Mouse (Mus musculus) midbrain, embryonic 12.5 days (tissue): ENCODE measurements around the gene Trio. TPM values are rescaled to one million over a fixed set of nuclear protein-coding genes. Genes with fewer than 3 reads are reported as not detected.

Experiments used
- ATAC-seq: fragments of 200-750 bp; cut with Nextera tagmentation; 2 replicates; pipeline ENCODE4 v1.8.0; 2017; ENCODE audit warnings: low read depth, moderate TSS enrichment, moderate library complexity; ENCODE audit not compliant: low FRiP score
- H3K27ac ChIP-seq: fragments of 300-500 bp; sonication (generic); replicated peaks from 2 replicates; pipeline ENCODE4 v1.5.1; 2016; ENCODE audit warnings: mild to moderate bottlenecking
- H3K27me3 ChIP-seq: fragments of 300-500 bp; sonication (generic); 2 replicates; pipeline ENCODE4 v1.6.1; 2016; ENCODE audit warnings: mild to moderate bottlenecking
- H3K36me3 ChIP-seq: fragments of 300-500 bp; sonication (generic); 2 replicates; pipeline ENCODE4 v1.6.1; 2016
- H3K4me1 ChIP-seq: fragments of 300-500 bp; sonication (generic); 2 replicates; pipeline ENCODE4 v1.6.1; 2016
- H3K4me2 ChIP-seq: fragments of 300-500 bp; sonication (generic); replicated peaks from 2 replicates; pipeline ENCODE4 v1.6.1; 2016; ENCODE audit warnings: mild to moderate bottlenecking, moderate library complexity
- H3K4me3 ChIP-seq: fragments of 300-500 bp; sonication (generic); 2 replicates; pipeline ENCODE4 v1.5.1; 2016; ENCODE audit warnings: mild to moderate bottlenecking
- H3K9ac ChIP-seq: fragments of 300-500 bp; sonication (generic); replicated peaks from 2 replicates; pipeline ENCODE4 v1.6.1; 2016; ENCODE audit warnings: mild to moderate bottlenecking, moderate library complexity
- H3K9me3 ChIP-seq: fragments of 300-500 bp; sonication (generic); 2 replicates; pipeline ENCODE4 v1.6.1; 2016; ENCODE audit warnings: mild to moderate bottlenecking
- WGBS: fragments of 180-500 bp; shearing (Covaris S2); methylation state at CpG from one replicate; pipeline ENCODE4 v1.1.7; 2016; 5-methylcytosine and 5-hydroxymethylcytosine counted together
- polyA plus RNA-seq: library from polyadenylated mRNA; unstranded; fragments of >200 nt; fragmentation: Nextera tagmentation; extraction: Ambion mirVana; gene quantifications from 2 replicates; pipeline ENCODE4 v1.2.1, GENCODE M21; 2016

The Trio gene
- polyA plus RNA-seq, 1 experiment from 2014 or later, result 38.3 TPM

DNA sequence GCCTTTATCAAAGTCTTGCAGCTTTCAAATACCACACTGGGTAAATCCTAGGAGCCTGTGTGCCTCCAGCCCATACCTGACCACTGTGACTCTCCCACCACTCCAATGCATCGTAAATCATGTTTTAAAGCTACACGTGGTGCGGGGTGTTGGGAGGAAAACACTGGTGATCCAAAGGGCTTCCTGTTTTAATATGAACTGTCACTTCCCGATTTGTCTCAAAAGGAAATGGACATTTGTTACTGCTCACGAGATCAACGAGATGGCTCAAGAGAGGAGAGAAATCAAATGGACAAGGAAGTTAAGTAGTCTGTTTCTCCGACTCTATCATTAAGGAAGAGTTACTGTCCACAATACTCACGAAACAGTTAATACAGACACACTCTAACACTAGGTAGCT lies 84.6 kb downstream of the Trio start:
- Histone ChIP-seq H3K4me3 (no peak overlapping the region), H3K4me2 (no peak overlapping the region), H3K4me1 (peaks cover 82% of the 10 kb centered on the region), H3K36me3 (no peaks in the 10 kb centered on the region), H3K27ac (no peak overlapping the region), H3K27me3 (peaks cover 40% of the 10 kb centered on the region), H3K9ac (no peak overlapping the region), H3K9me3 (no peaks in the 10 kb centered on the region)
- WGBS, result 86% methylated on average over 8 of the region's 8 CpGs
- no peak for ATAC-seq

DNA sequence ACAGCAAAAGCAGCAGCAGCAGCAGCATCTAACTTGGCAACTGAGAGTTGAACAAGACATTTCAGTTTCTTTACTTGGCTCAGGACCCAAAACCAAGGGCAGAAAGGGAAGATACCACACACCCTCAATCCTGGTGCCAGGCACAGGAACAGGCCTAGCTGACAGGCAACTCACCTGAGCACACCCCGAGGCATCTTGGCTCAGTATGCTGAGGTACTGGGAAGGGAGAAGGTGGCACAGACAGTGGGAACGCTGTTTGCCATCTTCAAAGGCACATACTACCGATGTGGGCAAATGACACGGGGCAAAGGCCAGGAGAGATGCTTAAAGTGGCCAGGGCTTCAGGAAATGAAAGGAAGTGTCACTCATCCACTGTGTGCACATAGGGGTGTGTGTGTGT lies 85.6 kb downstream of the Trio start:
- Histone ChIP-seq H3K4me3 (no peak overlapping the region), H3K9ac (no peak overlapping the region), H3K4me2 (no peak overlapping the region), H3K36me3 (no peaks in the 10 kb centered on the region), H3K27ac (no peak overlapping the region), H3K4me1 (peaks cover 81% of the 10 kb centered on the region), H3K27me3 (peaks cover 40% of the 10 kb centered on the region), H3K9me3 (no peaks in the 10 kb centered on the region)
- no peak for ATAC-seq
- 82% methylated on average over 4 of the region's 4 CpGs for WGBS

DNA sequence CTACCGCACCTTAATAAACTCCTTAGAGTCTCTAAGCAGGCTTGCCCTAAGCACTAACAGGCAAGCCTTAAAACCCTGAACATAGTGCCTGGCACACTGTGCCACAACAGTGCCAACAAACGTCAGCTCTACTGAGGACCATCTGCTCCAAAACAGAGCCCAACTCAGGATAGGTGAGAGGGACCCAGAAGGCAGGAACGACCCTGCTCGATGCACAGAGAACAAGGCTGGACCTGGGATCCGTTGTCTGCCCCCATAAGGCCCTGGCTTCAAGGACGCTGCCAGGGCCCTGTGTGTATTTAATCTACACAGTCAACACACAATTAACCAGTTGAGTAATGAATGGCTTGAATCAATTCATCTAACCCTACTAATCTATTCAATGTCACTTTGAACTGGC lies 86.8 kb downstream of the Trio start:
- Histone ChIP-seq H3K27me3 (peaks cover 40% of the 10 kb centered on the region), H3K9me3 (no peaks in the 10 kb centered on the region), H3K9ac (peak overlapping the region; percentile 57; the same call in 1 of the 2 replicates), H3K27ac (peak overlapping the region; percentile 88), H3K4me2 (peak overlapping the region; percentile 66), H3K4me1 (peaks cover 70% of the 10 kb centered on the region), H3K36me3 (no peaks in the 10 kb centered on the region), H3K4me3 (no peak overlapping the region)
- ATAC-seq, result no peak
- WGBS, result 46% methylated on average over 6 of the region's 6 CpGs

DNA sequence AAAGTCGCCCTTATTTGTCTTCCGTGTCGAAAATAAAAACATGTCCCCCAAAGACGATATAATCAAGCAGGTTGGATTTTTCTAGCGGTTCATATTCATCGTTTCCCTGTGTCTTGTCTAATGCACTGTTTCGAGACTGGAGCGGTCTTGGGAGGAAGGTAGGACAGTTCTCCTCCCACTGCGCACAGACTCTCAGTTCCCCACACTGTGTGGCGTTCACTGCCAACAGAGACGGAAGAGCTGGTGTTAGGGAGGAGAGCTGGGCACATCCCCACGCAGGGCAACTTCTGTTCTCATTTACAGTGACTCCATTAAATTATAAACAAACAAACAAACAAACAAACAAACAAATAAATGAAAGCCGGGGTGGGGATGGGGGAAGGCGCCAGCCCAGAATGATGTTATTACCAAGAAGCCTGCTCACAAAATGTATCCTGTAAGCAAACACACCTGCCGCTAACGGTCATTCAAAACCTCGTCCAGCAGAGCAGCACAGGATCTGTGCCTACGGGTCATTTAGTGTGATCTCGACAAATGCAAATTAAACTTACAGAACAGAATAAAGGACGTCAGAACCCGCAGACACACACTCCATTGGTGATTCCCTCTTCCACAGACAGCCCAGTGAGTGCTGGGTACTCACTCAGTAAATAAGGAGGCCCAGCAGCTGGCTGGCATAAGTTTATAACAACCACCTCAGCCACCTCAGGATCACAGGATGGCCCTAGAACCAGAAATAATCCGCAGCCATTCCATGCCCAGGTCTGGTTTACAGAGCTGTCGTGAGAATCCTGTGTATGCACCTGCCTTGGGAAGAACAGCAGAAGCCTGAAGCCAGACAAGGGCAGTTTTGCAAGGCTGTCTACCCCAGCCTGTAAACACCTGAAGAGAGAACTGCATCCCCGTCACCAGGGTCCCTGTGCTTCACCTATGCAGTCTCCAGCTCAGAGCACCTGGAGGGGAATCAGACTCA lies 87.5 kb downstream of the Trio start:
- Histone ChIP-seq H3K36me3 (no peaks in the 10 kb centered on the region), H3K4me2 (peak overlapping the region; percentile 66), H3K27me3 (peaks cover 45% of the 10 kb centered on the region), H3K9ac (peak overlapping the region; percentile 57), H3K27ac (peak overlapping the region; percentile 88), H3K4me3 (peak overlapping the region; percentile 36), H3K9me3 (no peaks in the 10 kb centered on the region), H3K4me1 (peaks cover 63% of the 10 kb centered on the region)
- 8% methylated on average over 24 of the region's 24 CpGs for WGBS
- peak; percentile 76 for ATAC-seq

DNA sequence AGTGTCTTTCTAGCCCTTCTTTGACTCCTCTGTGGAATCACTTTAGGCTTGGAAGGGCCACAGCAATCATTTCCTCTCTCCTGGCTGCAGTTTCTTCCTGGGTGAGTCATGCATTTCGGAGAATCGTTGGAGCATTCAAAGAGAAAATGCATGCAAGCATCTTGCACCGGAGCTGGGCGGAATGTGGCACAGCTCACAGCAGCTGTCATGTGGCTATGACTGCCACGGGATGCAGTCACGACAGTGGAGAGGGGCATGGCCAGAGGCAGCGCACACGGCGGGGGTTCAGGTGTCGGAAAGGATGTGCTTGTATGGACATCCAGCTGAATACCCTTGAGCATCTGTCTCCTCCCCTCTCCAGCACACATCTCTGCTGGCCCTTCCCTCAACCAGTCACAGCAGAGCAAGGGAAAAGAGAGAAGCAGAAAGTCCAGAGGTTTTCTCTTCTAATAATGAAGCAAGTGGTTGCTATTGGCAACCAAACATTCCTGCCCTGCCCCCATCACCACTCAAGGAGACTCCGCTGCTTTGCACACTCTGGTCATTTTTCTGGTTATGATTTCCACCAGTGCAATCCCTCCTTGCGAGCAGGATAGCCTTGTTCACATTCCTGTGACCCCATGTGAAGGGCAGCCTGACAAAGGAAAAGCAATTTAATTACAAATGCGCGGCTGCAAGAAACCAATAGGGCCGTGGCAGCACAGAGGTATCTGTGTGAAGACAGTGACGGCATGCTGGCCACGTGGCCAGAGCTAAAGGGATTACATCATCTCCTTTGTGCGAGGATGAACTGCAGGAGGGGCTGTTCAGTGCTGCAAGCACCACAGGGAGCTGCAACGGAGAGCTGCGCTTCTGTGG lies 88.4 kb downstream of the Trio start:
- peaks cover 59% of the 10 kb centered on the region for H3K4me1 ChIP-seq
- H3K36me3 ChIP-seq, result no peaks in the 10 kb centered on the region
- H3K9me3 ChIP-seq, result no peaks in the 10 kb centered on the region
- H3K27ac ChIP-seq, result peak overlapping the region; percentile 88
- H3K4me2 ChIP-seq, result peak overlapping the region; percentile 66
- 6% methylated on average over 20 of the region's 20 CpGs for WGBS
- H3K9ac ChIP-seq, result peak overlapping the region; percentile 57
- H3K27me3 ChIP-seq, result peaks cover 41% of the 10 kb centered on the region
- peak overlapping the region; percentile 36 for H3K4me3 ChIP-seq
- ATAC-seq, result peak; percentile 97

DNA sequence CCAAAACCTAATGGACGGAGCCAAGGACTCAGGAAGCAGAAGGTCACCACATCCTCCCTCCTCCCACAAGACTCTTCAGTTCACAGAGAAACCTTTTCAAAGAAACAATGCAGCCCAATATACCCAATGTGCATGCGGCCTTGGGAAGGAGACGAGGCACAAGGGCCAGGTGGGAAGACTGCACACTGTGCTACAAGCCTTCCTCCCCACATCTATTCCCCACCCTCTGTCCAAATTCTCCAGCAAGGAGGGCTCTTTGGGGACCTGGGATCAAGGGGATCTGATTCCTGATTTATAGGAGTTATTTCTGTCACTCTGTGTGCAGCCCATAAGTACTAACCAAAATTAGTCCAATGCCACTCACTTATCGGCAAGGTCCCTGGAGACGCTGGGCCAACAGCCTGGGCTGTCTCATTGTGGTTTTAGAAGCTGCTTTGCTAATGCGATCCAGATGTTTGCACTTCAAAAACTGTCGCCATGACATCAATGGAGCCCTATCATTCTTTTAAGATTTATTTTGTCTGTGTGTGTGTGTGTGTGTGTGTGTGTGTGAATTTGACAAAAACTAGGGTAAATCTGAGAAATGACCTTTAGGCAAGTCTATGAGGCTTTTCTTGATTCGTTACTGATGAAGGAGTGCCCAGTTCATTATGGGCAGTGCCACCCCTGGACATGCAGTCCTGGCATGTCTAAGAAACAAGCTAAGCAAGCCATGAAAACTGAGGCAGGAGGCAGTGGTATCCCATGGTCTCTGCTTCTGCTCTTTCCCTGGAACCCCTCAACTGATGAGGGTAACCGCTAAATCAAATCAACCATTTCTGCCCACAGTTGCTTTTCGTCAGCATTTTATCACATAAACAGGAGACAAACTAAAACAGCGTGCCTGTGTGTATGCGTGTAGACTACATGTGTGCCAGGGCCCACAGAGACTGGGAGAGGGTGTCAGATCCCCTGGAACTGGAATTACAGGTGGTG lies 89.6 kb downstream of the Trio start:
- H3K4me1 ChIP-seq, result peaks cover 47% of the 10 kb centered on the region

DNA sequence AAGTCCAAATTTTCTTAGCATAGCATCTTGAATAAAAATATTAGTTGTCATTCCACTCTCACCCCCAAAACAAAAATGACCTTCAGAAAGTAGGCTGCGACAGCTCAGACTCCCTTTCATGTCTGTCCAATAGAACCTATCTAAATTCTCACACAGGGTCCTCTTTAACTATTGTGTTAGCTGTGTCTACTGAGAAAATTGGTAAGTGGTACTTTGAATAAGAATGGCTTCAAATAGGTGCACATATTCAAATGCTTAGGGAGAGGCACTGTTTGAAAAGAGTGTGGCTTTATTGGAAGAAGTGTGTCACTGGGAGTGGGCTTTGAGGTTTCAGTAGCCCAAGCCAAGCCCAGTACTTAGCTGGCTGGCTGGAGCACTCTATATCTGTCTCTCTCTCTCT lies 92.4 kb downstream of the Trio start:
- Histone ChIP-seq H3K27me3 (peaks cover 10% of the 10 kb centered on the region), H3K4me1 (peaks cover 30% of the 10 kb centered on the region), H3K36me3 (no peaks in the 10 kb centered on the region), H3K27ac (no peak overlapping the region), H3K9ac (no peak overlapping the region), H3K9me3 (no peaks in the 10 kb centered on the region), H3K4me3 (no peak overlapping the region), H3K4me2 (no peak overlapping the region)
- 75% methylated on average over 1 of the region's 1 CpGs for whole genome bisulfite sequencing
- no peak for ATAC-seq

More for the DNA sequence above, 89.6 kb downstream of the Trio start:
- Histone ChIP-seq H3K9me3 (no peaks in the 10 kb centered on the region), H3K4me2 (peak overlapping the region; percentile 66), H3K27me3 (peaks cover 29% of the 10 kb centered on the region), H3K4me3 (no peak overlapping the region), H3K27ac (peak overlapping the region; percentile 88), H3K9ac (no peak overlapping the region), H3K36me3 (no peaks in the 10 kb centered on the region)
- WGBS, result 67% methylated on average over 12 of the region's 12 CpGs
- ATAC-seq, result no peak

DNA sequence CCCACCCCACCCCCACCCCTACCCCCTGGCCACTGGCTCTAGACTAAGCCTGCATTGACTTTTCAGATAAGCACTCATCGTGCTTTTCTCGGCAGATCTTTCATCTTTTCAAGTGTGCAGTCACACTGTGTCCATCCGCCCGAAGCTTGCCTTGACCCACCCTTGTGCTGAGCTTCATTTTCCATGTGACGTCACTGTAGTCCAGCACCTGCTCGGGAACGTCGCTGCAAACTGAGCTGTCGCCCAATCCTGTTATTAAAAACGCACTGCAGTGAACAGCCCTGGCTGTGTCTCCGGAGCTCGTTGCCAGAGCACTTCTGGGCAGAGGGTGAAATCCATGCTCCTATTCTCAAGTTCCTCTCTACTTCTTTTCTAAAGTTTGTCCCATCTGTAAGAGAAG lies 93.8 kb downstream of the Trio start:
- WGBS, result 72% methylated on average over 12 of the region's 12 CpGs
- Histone ChIP-seq H3K4me2 (no peak overlapping the region), H3K9me3 (no peaks in the 10 kb centered on the region), H3K27me3 (peaks cover 14% of the 10 kb centered on the region; the same call in 1 of the 2 replicates), H3K9ac (no peak overlapping the region), H3K4me3 (no peak overlapping the region), H3K27ac (no peak overlapping the region), H3K36me3 (no peaks in the 10 kb centered on the region), H3K4me1 (peaks cover 17% of the 10 kb centered on the region)
- no peak for ATAC-seq

DNA sequence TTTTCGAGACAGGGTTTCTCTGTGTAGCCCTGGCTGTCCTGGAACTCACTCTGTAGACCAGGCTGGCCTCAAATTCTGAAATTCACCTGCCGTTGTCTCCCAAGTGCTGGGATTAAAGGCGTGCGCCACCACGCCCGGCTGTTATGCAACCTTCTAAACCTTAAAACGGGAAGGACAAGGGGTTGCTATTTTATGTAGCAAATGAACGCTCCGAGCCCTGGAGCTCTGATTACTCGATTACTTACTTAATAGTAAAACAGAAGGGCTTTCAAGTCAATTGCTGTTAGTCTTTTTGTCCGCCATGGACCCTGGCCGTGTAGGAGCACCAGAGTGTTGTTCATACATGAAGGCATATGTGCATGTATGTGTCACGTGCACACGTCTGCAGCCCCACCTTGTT lies 94.2 kb downstream of the Trio start:
- Histone ChIP-seq H3K27ac (no peak overlapping the region), H3K27me3 (peaks cover 13% of the 10 kb centered on the region; the same call in 1 of the 2 replicates), H3K36me3 (no peaks in the 10 kb centered on the region), H3K4me1 (peaks cover 13% of the 10 kb centered on the region), H3K4me2 (no peak overlapping the region), H3K9me3 (no peaks in the 10 kb centered on the region), H3K4me3 (no peak overlapping the region), H3K9ac (no peak overlapping the region)
- 94% methylated on average over 14 of the region's 14 CpGs for WGBS
- ATAC-seq, result no peak

DNA sequence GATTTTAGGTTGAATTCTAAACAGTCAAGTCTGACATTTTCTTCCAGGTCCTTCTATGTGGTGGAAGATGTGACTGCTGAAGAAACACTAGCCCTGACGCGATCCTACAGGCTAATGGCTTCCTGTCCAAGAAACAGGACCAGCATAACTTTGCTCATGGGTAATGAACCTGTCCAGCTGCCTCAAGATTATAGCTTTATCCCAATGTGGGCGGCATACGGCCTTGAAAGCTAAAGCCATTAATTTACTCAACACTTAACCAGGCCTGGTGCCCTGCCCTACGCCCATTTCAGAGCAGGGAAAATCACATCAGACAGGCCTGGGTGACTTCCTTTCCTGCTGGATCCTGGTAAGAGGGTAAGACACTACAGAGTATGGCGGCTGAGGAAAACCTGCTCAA lies 98.0 kb downstream of the Trio start:
- WGBS, result 94% methylated on average over 6 of the region's 6 CpGs
- Histone ChIP-seq H3K9me3 (no peaks in the 10 kb centered on the region), H3K4me1 (peaks cover 36% of the 10 kb centered on the region), H3K4me3 (no peak overlapping the region), H3K36me3 (no peaks in the 10 kb centered on the region), H3K27ac (no peak overlapping the region), H3K4me2 (no peak overlapping the region), H3K27me3 (0 out of 2 replicates have a peak, but pooled peaks cover 5% of the 10 kb centered on the region), H3K9ac (no peak overlapping the region)
- no peak for ATAC-seq

DNA sequence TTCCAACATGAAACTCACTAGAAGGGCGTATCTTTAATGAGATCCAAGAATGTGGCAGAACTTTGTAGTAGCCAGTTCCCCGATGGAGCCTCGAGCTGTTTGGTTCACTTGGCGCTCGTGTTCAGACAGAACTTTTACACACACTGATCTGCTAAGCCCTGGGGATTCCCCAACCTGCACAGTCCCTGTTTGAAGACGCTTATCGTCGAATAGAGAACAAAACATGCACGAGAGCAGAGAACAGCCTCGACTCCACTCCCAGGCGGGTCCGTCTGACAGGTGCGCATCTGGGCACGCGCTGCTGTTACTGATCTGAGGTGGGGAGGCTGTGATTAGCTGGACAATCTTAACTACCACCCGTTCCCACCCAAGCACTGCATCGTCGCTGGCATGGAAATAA lies 98.7 kb downstream of the Trio start:
- H3K4me2 ChIP-seq, result no peak overlapping the region
- 79% methylated on average over 18 of the region's 18 CpGs for WGBS
- no peaks in the 10 kb centered on the region for H3K9me3 ChIP-seq
- no peaks in the 10 kb centered on the region for H3K36me3 ChIP-seq
- peaks cover 43% of the 10 kb centered on the region for H3K4me1 ChIP-seq
- H3K4me3 ChIP-seq, result no peak overlapping the region
- no peak for ATAC-seq
- no peak overlapping the region for H3K27ac ChIP-seq
- H3K9ac ChIP-seq, result no peak overlapping the region
- 0 out of 2 replicates have a peak, but pooled peaks cover 5% of the 10 kb centered on the region for H3K27me3 ChIP-seq
